Mouse (Mus musculus): ENCODE results near the gene Endog. TPM values are rescaled to one million over a fixed set of nuclear protein-coding genes. Genes with fewer than 3 reads are reported as not detected.

Gene Endog
- polyA plus RNA-seq, 1 experiment from 2014 or later = 1.2 TPM

DNA sequence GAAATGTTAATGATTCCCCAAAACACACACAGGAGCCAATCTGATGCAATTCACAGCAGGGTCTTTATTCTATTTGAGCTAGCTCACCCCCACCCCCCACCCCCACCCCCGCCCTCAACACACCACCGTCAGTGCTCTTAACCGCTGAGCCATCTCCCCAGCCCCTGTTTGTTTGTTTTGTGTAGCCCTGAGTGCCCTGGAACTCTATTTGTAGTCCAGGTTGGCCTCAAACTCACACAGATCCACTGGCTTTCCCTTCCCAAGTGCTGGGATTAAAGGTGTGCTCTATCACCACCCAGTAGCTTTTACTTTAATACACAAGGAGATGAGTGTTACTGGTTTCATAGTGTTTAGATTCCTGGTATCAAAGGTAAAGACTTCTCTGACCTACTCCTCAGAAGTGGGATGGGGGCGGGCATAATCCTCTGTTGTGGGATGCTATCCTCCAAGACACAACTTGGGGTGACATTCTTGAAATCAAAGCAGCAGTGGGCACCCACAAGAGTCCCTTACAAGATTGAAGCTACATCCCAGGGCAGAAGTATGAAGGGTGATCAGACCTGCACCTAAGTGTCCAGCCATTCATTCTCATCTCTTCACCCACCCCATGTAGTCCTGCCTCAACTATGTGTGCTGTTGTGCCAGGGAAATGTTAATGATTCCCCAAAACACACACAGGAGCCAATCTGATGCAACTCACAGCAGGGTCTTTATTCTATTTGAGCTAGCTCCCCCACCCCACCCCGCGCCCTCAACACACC lies 40.3 kb downstream of the Endog start:
- H3K27ac ChIP-seq = no peak overlapping the region
- no peaks in the 10 kb centered on the region for H3K36me3 ChIP-seq (ENCODE audit: inconsistent target)
- WGBS (ENCODE audit: missing documents) = 96% methylated on average over 6 of the region's 6 CpGs
- no peaks in the 10 kb centered on the region for H3K79me2 ChIP-seq (ENCODE audit: inconsistent target)
- no peak overlapping the region for H3K4me3 ChIP-seq (ENCODE audit: inconsistent target)

DNA sequence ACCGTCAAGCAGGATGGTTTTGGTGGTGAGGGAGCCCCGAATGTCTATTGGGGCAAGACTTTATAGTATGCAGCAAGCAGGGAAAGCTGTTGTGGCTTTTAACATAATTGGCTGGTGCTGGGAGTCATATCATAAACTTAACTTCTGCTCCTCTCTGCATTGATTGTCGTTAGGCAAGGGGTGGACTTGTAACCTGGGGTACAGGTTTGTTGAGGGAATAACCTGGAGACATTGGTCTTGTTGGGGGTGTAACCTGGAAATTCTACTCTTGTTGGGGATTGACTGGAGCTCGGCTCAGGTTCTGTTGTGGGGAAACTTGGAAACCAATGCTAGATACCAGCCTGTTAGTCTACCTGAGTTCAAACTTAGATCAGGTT lies 40.9 kb downstream of the Endog start:
- H3K36me3 ChIP-seq (ENCODE audit: inconsistent target) = no peaks in the 10 kb centered on the region
- no peak overlapping the region for H3K27ac ChIP-seq
- WGBS (ENCODE audit: missing documents) = 90% methylated on average over 4 of the region's 4 CpGs
- H3K4me3 ChIP-seq (ENCODE audit: inconsistent target) = no peak overlapping the region
- no peaks in the 10 kb centered on the region for H3K79me2 ChIP-seq (ENCODE audit: inconsistent target)

- H3K4me3 ChIP-seq (ENCODE audit: inconsistent target) = no peak overlapping the region
- H3K79me2 ChIP-seq (ENCODE audit: inconsistent target) = no peaks in the 10 kb centered on the region
- H3K27ac ChIP-seq = no peak overlapping the region
- 80% methylated on average over 1 of the region's 1 CpGs for WGBS (ENCODE audit: missing documents)
- H3K36me3 ChIP-seq (ENCODE audit: inconsistent target) = no peaks in the 10 kb centered on the region
Observed at GRCm38 (mm10) chr2:30212951-30213350, 41.7 kb downstream of the Endog start.

DNA sequence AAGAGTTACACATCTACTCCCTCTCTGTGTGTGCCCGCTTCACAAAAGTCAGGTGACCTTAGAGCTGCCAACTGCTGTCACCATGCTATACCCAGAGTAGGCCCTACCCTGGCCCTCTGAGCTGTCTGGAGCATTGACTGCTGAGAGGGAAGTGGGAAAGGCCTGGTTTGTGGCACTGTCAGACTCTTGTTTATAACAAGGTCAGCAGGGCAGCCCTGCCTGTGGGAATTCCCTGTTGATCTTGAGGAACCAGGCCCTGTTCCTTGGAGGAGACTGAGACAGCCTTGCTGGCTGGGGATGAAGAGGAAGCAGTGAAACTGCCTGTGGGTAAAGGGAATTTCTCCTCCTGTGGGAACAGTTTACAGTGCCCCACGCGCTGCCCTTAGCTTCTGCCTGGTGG lies 43.5 kb downstream of the Endog start:
- no peak overlapping the region for H3K4me3 ChIP-seq (ENCODE audit: inconsistent target)
- H3K27ac ChIP-seq = no peak overlapping the region
- H3K36me3 ChIP-seq (ENCODE audit: inconsistent target) = no peaks in the 10 kb centered on the region
- 90% methylated on average over 3 of the region's 3 CpGs for WGBS (ENCODE audit: missing documents)
- H3K79me2 ChIP-seq (ENCODE audit: inconsistent target) = no peaks in the 10 kb centered on the region

DNA sequence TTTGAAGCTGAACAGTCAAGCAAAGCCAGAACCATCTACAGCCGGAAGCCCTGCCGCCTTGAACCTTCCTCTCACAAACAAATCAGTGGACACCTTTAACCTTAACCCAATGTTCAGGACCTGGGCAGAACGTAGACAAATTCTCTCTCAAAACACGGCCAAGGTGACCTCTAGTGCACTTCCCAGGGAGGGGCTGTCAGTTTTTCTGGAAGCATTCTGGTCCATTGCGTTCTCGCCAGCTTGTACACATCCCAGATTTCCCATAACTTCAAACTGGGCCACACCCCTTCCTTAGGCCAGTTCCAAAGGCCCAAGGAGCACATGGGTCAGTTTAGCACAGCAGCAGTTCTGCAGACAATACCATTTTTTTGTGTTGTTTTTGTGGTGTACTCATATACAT lies 44.2 kb downstream of the Endog start:
- Histone ChIP-seq H3K4me3 (ENCODE audit: inconsistent target) (no peak overlapping the region), H3K36me3 (ENCODE audit: inconsistent target) (no peaks in the 10 kb centered on the region), H3K27ac (no peak overlapping the region), H3K79me2 (ENCODE audit: inconsistent target) (no peaks in the 10 kb centered on the region)
- 99% methylated on average over 6 of the region's 6 CpGs for WGBS (ENCODE audit: missing documents)

GRCm38 (mm10) chr2:30216293-30216692 lies 45.0 kb downstream of the Endog start:
- H3K27ac ChIP-seq = no peak overlapping the region
- no peak overlapping the region for H3K4me3 ChIP-seq (ENCODE audit: inconsistent target)
- WGBS (ENCODE audit: missing documents) = 97% methylated on average over 5 of the region's 5 CpGs

More at GRCm38 (mm10) chr2:30216293-30216692, 45.0 kb downstream of the Endog start:
- Histone ChIP-seq H3K79me2 (ENCODE audit: inconsistent target) (no peaks in the 10 kb centered on the region), H3K36me3 (ENCODE audit: inconsistent target) (no peaks in the 10 kb centered on the region)

Other genes with a start within 250 kb of the Endog start
- gene Gle1, start 236.1 kb upstream of the Endog start, polyA plus RNA-seq (2018) = 7.9 to 12.5 TPM (median 10.0 TPM) in 3 replicates
- gene Sptan1, start 205.9 kb upstream of the Endog start, polyA plus RNA-seq (2018) = 67.1 to 95.0 TPM (median 74.1 TPM) in 3 replicates
- 3.0 to 6.7 TPM (median 4.4 TPM) in 3 replicates for gene Wdr34, start 122.6 kb upstream of the Endog start, polyA plus RNA-seq (2018)
- 142 to 388 TPM (median 281 TPM) in 3 replicates for gene Set, start 114.1 kb upstream of the Endog start, polyA plus RNA-seq (2018)
- gene Pkn3, start 93.8 kb upstream of the Endog start, polyA plus RNA-seq (2018) = 0.94 to 2.4 TPM (median 1.6 TPM) in 3 replicates
- 10.5 to 24.6 TPM (median 20.1 TPM) in 3 replicates for gene Zdhhc12, start 77.8 kb upstream of the Endog start, polyA plus RNA-seq (2018)
- gene Zer1, start 46.9 kb upstream of the Endog start, polyA plus RNA-seq (2018) = 5.5 to 11.1 TPM (median 6.9 TPM) in 3 replicates
- gene Tbc1d13, start 37.7 kb upstream of the Endog start, polyA plus RNA-seq (2018) = 79.6 to 115 TPM (median 108 TPM) in 3 replicates
- 15.1 to 33.4 TPM (median 17.6 TPM) in 3 replicates for gene Spout1, start 7.0 kb downstream of the Endog start, polyA plus RNA-seq (2018)
- 1.5 to 4.5 TPM (median 3.0 TPM) in 3 replicates for gene Kyat1, start 34.4 kb downstream of the Endog start, polyA plus RNA-seq (2018)
- gene Lrrc8a, start 66.2 kb downstream of the Endog start, polyA plus RNA-seq (2018) = 11.0 to 16.9 TPM (median 11.0 TPM) in 3 replicates
- 0.17 to 0.26 TPM (median 0.21 TPM) in 3 replicates for gene Gm28035, start 69.1 kb downstream of the Endog start, polyA plus RNA-seq (2018)
- gene Phyhd1, start 94.7 kb downstream of the Endog start, polyA plus RNA-seq (2018) = 8.0 to 16.8 TPM (median 13.0 TPM) in 3 replicates
- gene Gm28038, start 109.5 kb downstream of the Endog start, polyA plus RNA-seq (2018) = 15.9 TPM in 1 of 3 replicates, not detected in the others
- 13.1 to 21.9 TPM (median 15.9 TPM) in 3 replicates for gene Dolk, start 114.8 kb downstream of the Endog start, polyA plus RNA-seq (2018)
- 11.2 to 26.1 TPM (median 14.0 TPM) in 3 replicates for gene Nup188, start 114.9 kb downstream of the Endog start, polyA plus RNA-seq (2018)
- gene Sh3glb2, start 187.8 kb downstream of the Endog start, polyA plus RNA-seq (2018) = 24.8 to 34.0 TPM (median 33.1 TPM) in 3 replicates
- 2.4 to 7.5 TPM (median 4.1 TPM) in 3 replicates for gene Miga2, start 192.7 kb downstream of the Endog start, polyA plus RNA-seq (2018)
- gene Dolpp1, start 220.8 kb downstream of the Endog start, polyA plus RNA-seq (2018) = 18.7 to 21.3 TPM (median 18.7 TPM) in 3 replicates
- 37.2 to 68.4 TPM (median 59.5 TPM) in 3 replicates for gene Crat, start 244.3 kb downstream of the Endog start, polyA plus RNA-seq (2018)
- 54.9 to 121 TPM (median 116 TPM) in 3 replicates for gene Ptpa, start 244.5 kb downstream of the Endog start, polyA plus RNA-seq (2018)